Mouse (Mus musculus): ENCODE data around the gene Gm21905.

DNA sequence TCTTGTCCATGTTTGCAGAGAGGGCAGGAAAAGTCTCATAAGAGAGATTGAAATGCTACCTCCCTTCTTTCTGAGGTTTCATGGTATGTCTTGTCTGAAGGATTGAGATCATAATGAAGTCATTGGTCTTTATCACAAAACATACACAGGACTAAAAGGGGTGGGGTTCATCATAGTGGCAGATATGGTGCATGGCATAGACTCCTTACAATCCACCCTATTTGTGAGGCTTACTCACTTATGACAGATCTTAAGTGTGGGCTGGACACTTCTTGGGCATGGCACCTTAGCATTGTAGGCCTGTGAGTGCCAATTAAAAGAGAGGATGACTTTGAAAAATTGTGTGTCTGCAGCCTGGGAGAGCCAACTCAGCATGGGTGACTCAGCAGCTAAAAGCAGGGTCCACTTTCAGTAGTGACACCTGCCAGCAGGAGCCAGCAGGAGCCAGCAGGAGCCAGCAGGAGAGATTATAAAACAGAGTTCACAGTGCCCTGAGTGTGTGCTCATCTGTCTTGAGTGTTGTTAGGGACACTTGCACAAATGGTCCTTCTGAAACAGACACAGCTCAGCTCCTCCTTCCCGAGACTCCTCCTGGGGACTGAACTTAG, 62.6 kb downstream of the Gm21905 start:
- TF ChIP-seq CTCF (conservative IDR thresholded peaks at IDR 0.05; ENCODE audit: low read length), result no peak
- no peak for TF ChIP-seq NANOG (IDR thresholded peaks at IDR 0.05; ENCODE audit: borderline replicate concordance, low read length)
